Mouse (Mus musculus) cortical plate, adult 2 months (tissue): ENCODE data around the gene Gm5798.
"Not testable (repeated sequence)": the region's sequence is repeated elsewhere in the genome, so short reads cannot be mapped to it uniquely, and the experiment has no call there.

Experiments
- CTCF ChIP-seq: fragments of 200-500 bp; IDR thresholded peaks from 2 replicates; pipeline ENCODE4 v1.5.1; 2011; ENCODE audit warnings: mild to moderate bottlenecking, control low read depth, low read length; ENCODE audit not compliant: insufficient read depth; ENCODE audit errors: extremely low read depth
- POLR2A ChIP-seq: fragments of 200-500 bp; IDR thresholded peaks from 2 replicates; pipeline ENCODE4 v1.6.1; 2011; ENCODE audit warnings: mild to moderate bottlenecking, low read length, control low read depth; ENCODE audit not compliant: insufficient read depth; ENCODE audit errors: extremely low read depth

DNA sequence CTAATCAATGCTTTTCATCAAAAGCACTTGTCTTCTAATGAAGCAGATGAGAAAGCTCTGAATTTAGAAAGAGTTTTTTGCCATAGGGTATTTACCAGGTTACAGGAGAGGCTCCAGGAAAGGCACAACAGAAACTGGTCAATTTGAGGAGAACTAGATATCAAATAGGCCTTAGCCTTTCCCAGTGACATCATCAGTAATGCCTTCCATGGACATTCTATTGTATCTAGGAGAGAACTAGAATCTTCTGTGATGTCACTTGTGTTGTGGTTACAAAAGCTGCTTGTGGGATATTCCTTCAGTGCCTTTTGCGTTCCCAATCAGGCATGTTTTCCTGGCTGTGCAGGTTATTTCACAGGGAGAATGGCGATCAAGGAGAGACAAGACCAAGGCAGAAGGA is at the start of gene Gm5798:
- not testable (repeated sequence) for TF ChIP-seq POLR2A, CTCF
